Mouse (Mus musculus): ENCODE results near the gene Foxd1. TPM values are rescaled to one million over a fixed set of nuclear protein-coding genes. Genes with fewer than 3 reads are reported as not detected.
A peak's percentile ranks its signal among the peaks of the same experiment; 100 is the strongest.

Gene Foxd1
- 0.03 and 0.06 TPM in 2 replicates for polyA plus RNA-seq (2016; fragmentation: Nextera tagmentation; extraction: Ambion mirVana)

DNA sequence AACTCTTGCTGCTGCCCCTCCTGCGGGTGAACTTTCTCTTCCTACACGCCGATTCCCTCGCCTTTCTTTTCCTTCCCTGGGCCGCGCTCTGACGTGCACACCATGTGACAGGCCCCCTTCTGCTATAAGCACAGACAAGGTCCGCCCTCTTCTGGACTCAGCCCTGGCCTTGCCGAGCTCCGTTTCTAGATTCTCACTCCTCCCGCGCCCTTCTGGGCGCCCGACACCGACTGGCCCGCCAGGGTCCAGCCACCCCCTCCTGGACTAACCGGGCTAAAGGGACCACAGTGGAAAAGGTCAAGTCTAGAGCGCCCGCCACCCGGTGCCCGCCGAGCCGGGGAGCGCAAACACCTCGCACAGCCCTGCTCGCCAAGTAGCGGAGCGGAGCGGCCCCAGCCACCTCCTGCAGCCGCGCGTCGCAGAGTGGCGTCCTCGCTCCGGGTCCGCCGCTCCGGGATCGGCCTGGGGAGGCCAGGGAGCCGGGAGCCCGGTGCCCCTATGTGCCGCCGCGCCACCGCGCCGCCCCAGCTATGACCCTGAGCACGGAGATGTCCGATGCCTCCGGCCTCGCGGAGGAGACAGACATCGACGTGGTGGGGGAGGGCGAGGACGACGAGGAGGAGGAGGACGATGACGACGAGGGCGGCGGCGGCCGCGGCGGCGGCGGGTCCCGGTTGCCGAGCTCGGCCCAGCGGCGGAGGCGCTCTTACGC is at the start of gene Foxd1:
Gene Foxd1, plus strand, starts transcription at position 153 of the 712 bp plus-strand sequence.
- Histone ChIP-seq H3K4me2 (peak within 1 kb of the TSS; percentile 76), H3K9ac (peak within 1 kb of the TSS; percentile 55; the same call in 1 of the 2 replicates)
- WGBS, result under 1% methylated on average over 72 of the region's 76 CpGs

DNA sequence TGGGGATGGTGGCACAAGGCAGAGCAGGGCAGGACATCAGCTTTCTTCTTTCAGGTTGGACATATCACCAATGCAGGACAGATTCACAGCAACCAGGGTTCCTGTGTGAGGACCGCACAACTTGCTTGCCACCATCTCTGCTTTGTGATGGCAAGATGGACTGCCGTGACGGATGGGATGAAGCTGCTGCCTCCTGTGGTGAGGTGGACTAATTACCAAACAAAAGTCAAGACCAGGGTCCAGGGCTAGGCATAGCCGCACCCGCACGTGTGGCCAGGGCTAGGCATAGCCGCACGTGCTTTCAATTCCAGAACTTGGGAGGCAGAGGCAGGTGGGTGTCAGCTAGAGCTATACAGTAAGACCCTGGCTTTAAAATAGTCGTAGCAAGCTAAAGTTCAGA is 48.8 kb upstream of the Foxd1 start:
- H3K9ac ChIP-seq, result no peak overlapping the region
- ATAC-seq (ENCODE audit: insufficient number of reproducible peaks, low FRiP score), result no peak
- H3K4me1 ChIP-seq (replicated peaks), result peaks cover 12% of the 10 kb centered on the region; the same call in 1 of the 2 replicates
- H3K27ac ChIP-seq (ENCODE audit: poor library complexity, severe bottlenecking), result no peak overlapping the region
- H3K9me3 ChIP-seq (replicated peaks), result no peaks in the 10 kb centered on the region
- peaks cover 21% of the 10 kb centered on the region for H3K36me3 ChIP-seq
- no peaks in the 10 kb centered on the region for H3K27me3 ChIP-seq (replicated peaks)
- WGBS, result 88% methylated on average over 9 of the region's 9 CpGs
- no peak overlapping the region for H3K4me2 ChIP-seq
- H3K4me3 ChIP-seq, result no peak overlapping the region

More for the DNA sequence above, at the start of gene Foxd1:
- Histone ChIP-seq H3K36me3 (no peaks in the 10 kb centered on the region), H3K4me1 (replicated peaks) (peaks cover 24% of the 10 kb centered on the region), H3K27me3 (replicated peaks) (peaks cover 86% of the 10 kb centered on the region), H3K4me3 (peak within 1 kb of the TSS; percentile 58), H3K9me3 (replicated peaks) (no peaks in the 10 kb centered on the region), H3K27ac (ENCODE audit: poor library complexity, severe bottlenecking) (no peak within 1 kb of the TSS)
- ATAC-seq (ENCODE audit: insufficient number of reproducible peaks, low FRiP score), result peak; percentile 86

GRCm38 (mm10) chr13:98306393-98306792 is 47.6 kb upstream of the Foxd1 start:
- Histone ChIP-seq H3K4me2 (no peak overlapping the region), H3K9me3 (replicated peaks) (no peaks in the 10 kb centered on the region), H3K9ac (no peak overlapping the region), H3K4me3 (no peak overlapping the region), H3K27me3 (replicated peaks) (no peaks in the 10 kb centered on the region), H3K27ac (ENCODE audit: poor library complexity, severe bottlenecking) (no peak overlapping the region), H3K36me3 (peaks cover 32% of the 10 kb centered on the region), H3K4me1 (replicated peaks) (peaks cover 12% of the 10 kb centered on the region; the same call in 1 of the 2 replicates)
- WGBS, result 36% methylated on average over 5 of the region's 5 CpGs
- ATAC-seq (ENCODE audit: insufficient number of reproducible peaks, low FRiP score), result no peak

DNA sequence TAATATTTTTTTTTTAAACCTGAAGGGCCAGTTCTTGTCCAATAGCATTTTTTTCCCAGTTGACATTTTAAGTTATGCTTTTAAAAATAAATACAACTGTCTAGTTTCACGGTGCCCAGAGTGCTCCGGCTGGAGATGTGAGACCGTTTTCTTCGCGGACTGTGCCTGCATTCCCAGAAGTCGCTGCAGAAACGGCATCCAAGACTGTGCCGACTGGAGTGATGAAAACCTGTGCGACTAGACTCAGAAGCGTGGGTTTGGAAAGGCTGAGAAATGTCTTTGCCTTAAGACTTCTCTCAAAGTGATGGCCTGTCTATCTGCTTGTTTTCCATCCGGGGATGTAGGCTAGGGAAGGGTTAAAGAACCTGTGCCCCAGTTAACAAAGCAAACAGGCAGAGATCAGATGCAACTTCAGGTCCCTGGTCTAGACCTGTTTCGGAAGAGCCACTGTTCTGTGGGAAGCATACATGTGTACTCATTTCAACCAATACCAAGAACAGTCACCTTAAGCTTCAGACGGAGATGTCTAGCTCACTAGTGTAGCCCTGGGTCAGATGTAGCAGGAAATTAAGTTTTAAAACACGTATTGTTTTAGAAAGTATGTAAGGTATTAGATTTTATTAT is 47.1 kb upstream of the Foxd1 start:
- peaks cover 12% of the 10 kb centered on the region; the same call in 1 of the 2 replicates for H3K4me1 ChIP-seq (replicated peaks)
- no peak overlapping the region for H3K4me2 ChIP-seq
- ATAC-seq (ENCODE audit: insufficient number of reproducible peaks, low FRiP score), result no peak
- no peak overlapping the region for H3K27ac ChIP-seq (ENCODE audit: poor library complexity, severe bottlenecking)
- H3K27me3 ChIP-seq (replicated peaks), result no peaks in the 10 kb centered on the region
- 41% methylated on average over 14 of the region's 14 CpGs for WGBS
- H3K9me3 ChIP-seq (replicated peaks), result no peaks in the 10 kb centered on the region
- H3K9ac ChIP-seq, result no peak overlapping the region
- H3K36me3 ChIP-seq, result peaks cover 38% of the 10 kb centered on the region
- H3K4me3 ChIP-seq, result no peak overlapping the region

- WGBS, result 85% methylated on average over 5 of the region's 5 CpGs
- no peak overlapping the region for H3K9ac ChIP-seq
- H3K36me3 ChIP-seq, result peaks cover 47% of the 10 kb centered on the region
- H3K4me3 ChIP-seq, result no peak overlapping the region
- H3K4me1 ChIP-seq (replicated peaks), result peaks cover 12% of the 10 kb centered on the region; the same call in 1 of the 2 replicates
- no peak overlapping the region for H3K27ac ChIP-seq (ENCODE audit: poor library complexity, severe bottlenecking)
- H3K27me3 ChIP-seq (replicated peaks), result no peaks in the 10 kb centered on the region
- ATAC-seq (ENCODE audit: insufficient number of reproducible peaks, low FRiP score), result no peak
- H3K9me3 ChIP-seq (replicated peaks), result no peaks in the 10 kb centered on the region
- H3K4me2 ChIP-seq, result no peak overlapping the region
Measured at GRCm38 (mm10) chr13:98308004-98308403, 46.0 kb upstream of the Foxd1 start.

- peaks cover 12% of the 10 kb centered on the region; the same call in 1 of the 2 replicates for H3K4me1 ChIP-seq (replicated peaks)
- H3K36me3 ChIP-seq, result peaks cover 54% of the 10 kb centered on the region
- no peak overlapping the region for H3K4me3 ChIP-seq
- H3K27me3 ChIP-seq (replicated peaks), result no peaks in the 10 kb centered on the region
- ATAC-seq (ENCODE audit: insufficient number of reproducible peaks, low FRiP score), result no peak
- H3K27ac ChIP-seq (ENCODE audit: poor library complexity, severe bottlenecking), result no peak overlapping the region
- H3K9ac ChIP-seq, result no peak overlapping the region
- 81% methylated on average over 4 of the region's 4 CpGs for WGBS
- H3K4me2 ChIP-seq, result no peak overlapping the region
- no peaks in the 10 kb centered on the region for H3K9me3 ChIP-seq (replicated peaks)
Measured at GRCm38 (mm10) chr13:98308724-98309123, 45.3 kb upstream of the Foxd1 start.

- Histone ChIP-seq H3K4me2 (no peak overlapping the region), H3K9me3 (replicated peaks) (no peaks in the 10 kb centered on the region), H3K36me3 (peaks cover 61% of the 10 kb centered on the region), H3K4me1 (replicated peaks) (peaks cover 19% of the 10 kb centered on the region), H3K9ac (no peak overlapping the region), H3K4me3 (no peak overlapping the region), H3K27me3 (replicated peaks) (no peaks in the 10 kb centered on the region), H3K27ac (ENCODE audit: poor library complexity, severe bottlenecking) (no peak overlapping the region)
- ATAC-seq (ENCODE audit: insufficient number of reproducible peaks, low FRiP score), result no peak
- 92% methylated on average over 5 of the region's 5 CpGs for WGBS
Measured at GRCm38 (mm10) chr13:98311597-98311996, 42.4 kb upstream of the Foxd1 start.

DNA sequence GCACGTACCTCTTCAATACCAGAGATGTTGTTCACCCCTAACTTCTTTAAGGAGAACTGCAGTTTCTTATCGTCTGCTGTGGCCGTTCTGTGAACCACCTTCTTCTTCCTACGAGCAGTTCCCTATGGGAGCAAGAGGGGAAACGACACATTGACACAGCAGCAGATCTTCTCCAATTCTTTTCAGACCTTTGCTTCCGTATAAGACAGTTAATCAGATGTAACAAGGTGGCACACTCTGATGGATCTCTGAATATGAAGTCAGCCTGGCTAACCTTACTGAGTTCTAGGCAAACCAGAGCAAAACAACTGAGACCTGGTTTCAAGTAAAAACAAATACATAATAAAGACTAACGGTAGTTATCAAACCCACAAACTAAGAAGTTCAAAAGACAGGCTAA is 40.4 kb upstream of the Foxd1 start:
- Histone ChIP-seq H3K27me3 (replicated peaks) (no peaks in the 10 kb centered on the region), H3K36me3 (peaks cover 52% of the 10 kb centered on the region), H3K9ac (no peak overlapping the region), H3K4me1 (replicated peaks) (peaks cover 12% of the 10 kb centered on the region), H3K9me3 (replicated peaks) (no peaks in the 10 kb centered on the region), H3K27ac (ENCODE audit: poor library complexity, severe bottlenecking) (no peak overlapping the region), H3K4me2 (no peak overlapping the region), H3K4me3 (no peak overlapping the region)
- 79% methylated on average over 7 of the region's 7 CpGs for WGBS
- no peak for ATAC-seq (ENCODE audit: insufficient number of reproducible peaks, low FRiP score)

GRCm38 (mm10) chr13:98315124-98315523 is 38.9 kb upstream of the Foxd1 start:
- no peaks in the 10 kb centered on the region for H3K27me3 ChIP-seq (replicated peaks)
- H3K9me3 ChIP-seq (replicated peaks), result no peaks in the 10 kb centered on the region
- H3K4me2 ChIP-seq, result peak overlapping the region; percentile 49
- peak overlapping the region; percentile 19; the same call in 1 of the 2 replicates for H3K4me3 ChIP-seq
- WGBS, result 57% methylated on average over 4 of the region's 4 CpGs
- H3K27ac ChIP-seq (ENCODE audit: poor library complexity, severe bottlenecking), result no peak overlapping the region
- peaks cover 12% of the 10 kb centered on the region for H3K4me1 ChIP-seq (replicated peaks)
- H3K36me3 ChIP-seq, result peaks cover 41% of the 10 kb centered on the region
- peak overlapping the region; percentile 50; the same call in 1 of the 2 replicates for H3K9ac ChIP-seq
- ATAC-seq (ENCODE audit: insufficient number of reproducible peaks, low FRiP score), result no peak

- H3K4me3 ChIP-seq, result peak overlapping the region; percentile 100
- peaks cover 31% of the 10 kb centered on the region for H3K36me3 ChIP-seq
- H3K4me1 ChIP-seq (replicated peaks), result peaks cover 12% of the 10 kb centered on the region
- WGBS, result under 1% methylated on average over 17 of the region's 17 CpGs
- H3K27ac ChIP-seq (ENCODE audit: poor library complexity, severe bottlenecking), result peak overlapping the region; percentile 90
- no peaks in the 10 kb centered on the region for H3K9me3 ChIP-seq (replicated peaks)
- ATAC-seq (ENCODE audit: insufficient number of reproducible peaks, low FRiP score), result no peak
- H3K27me3 ChIP-seq (replicated peaks), result no peaks in the 10 kb centered on the region
- H3K9ac ChIP-seq, result peak overlapping the region; percentile 99
- H3K4me2 ChIP-seq, result peak overlapping the region; percentile 78
Measured at GRCm38 (mm10) chr13:98316140-98316479, 37.9 kb upstream of the Foxd1 start.

DNA sequence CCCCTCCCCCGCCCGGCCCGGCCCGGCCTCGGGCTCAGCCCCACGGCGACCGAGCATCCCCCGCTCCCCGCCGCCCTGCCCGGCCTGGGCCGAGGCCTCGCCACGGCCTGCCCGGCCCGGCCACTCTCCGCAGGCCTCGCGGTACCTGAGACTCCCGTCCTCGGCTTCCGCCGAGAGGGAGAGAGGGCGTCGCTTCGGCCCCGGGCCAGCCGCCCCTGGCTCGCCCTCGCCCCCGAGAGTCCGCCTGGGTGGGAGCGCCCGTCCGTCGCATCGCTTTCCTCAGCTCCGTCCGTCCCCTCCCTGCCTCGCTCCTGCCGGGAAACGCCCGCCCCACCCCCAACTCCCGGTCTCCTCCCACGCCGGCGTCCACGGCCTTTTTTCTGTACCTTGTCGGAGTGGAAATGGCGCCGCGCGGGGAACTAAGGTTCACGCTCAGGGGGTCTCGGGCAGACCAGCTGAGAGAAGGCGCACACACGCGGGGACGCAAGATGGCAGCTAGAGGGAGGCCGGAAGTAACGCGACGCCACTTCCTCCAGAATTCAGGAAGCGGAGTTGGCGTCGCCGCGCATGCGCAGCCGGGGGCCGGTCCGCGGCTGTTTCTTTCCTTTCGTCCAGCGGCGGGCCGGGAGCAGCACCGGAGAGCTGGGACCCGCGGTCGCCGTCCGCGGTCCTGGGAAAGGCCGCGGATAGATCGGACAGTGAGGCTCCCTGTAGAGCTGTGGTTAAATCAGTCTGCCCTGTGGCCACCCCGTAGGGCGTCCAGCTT is 37.4 kb upstream of the Foxd1 start, which contains the start of gene Btf3:
Gene Btf3, minus strand, starts transcription at position 527 of the 766 bp plus-strand sequence.
- H3K36me3 ChIP-seq, result peaks cover 26% of the 10 kb centered on the region
- WGBS, result 0% methylated on average over 84 of the region's 90 CpGs
- peaks cover 12% of the 10 kb centered on the region for H3K4me1 ChIP-seq (replicated peaks)
- H3K9ac ChIP-seq, result peak within 1 kb of the TSS; percentile 99
- H3K27me3 ChIP-seq (replicated peaks), result no peaks in the 10 kb centered on the region
- H3K4me3 ChIP-seq, result peak within 1 kb of the TSS; percentile 100
- no peaks in the 10 kb centered on the region for H3K9me3 ChIP-seq (replicated peaks)
- H3K27ac ChIP-seq (ENCODE audit: poor library complexity, severe bottlenecking), result peak within 1 kb of the TSS; percentile 90
- peak; percentile 90 for ATAC-seq (ENCODE audit: insufficient number of reproducible peaks, low FRiP score)
- peak within 1 kb of the TSS; percentile 78 for H3K4me2 ChIP-seq
